Mouse (Mus musculus): ENCODE measurements around the gene Npas3.
"Not testable (repeated sequence)": the region's sequence is repeated elsewhere in the genome, so short reads cannot be mapped to it uniquely, and the experiment has no call there.

Npas3 gene

GRCm38 (mm10) chr12:53248101-53248727 is at the start of gene Npas3:
TSS of gene Npas3 (plus strand) at chr12:53248677.
- peak in 1 of 2 experiments; percentile 33 for DNase-seq

GRCm38 (mm10) chr12:53217141-53217540 is 31.3 kb upstream of the Npas3 start:
- DNase-seq = no peak

- peak in 1 of 2 experiments; percentile 45 for DNase-seq
Measured at GRCm38 (mm10) chr12:53222742-53223141, 25.7 kb upstream of the Npas3 start.

- no peak for DNase-seq
Measured at GRCm38 (mm10) chr12:53227356-53227755, 21.1 kb upstream of the Npas3 start.

- DNase-seq = no peak
Measured at GRCm38 (mm10) chr12:53229419-53229818, 19.1 kb upstream of the Npas3 start.

- DNase-seq = no peak
Measured at GRCm38 (mm10) chr12:53246181-53246580, 2.3 kb upstream of the Npas3 start.

- DNase-seq = no peak
Measured at GRCm38 (mm10) chr12:53246581-53247490, 1.6 kb upstream of the Npas3 start.

- DNase-seq = no peak
Measured at GRCm38 (mm10) chr12:53247491-53248035, 914 bp upstream of the Npas3 start.

GRCm38 (mm10) chr12:53248796-53249195 is 319 bp downstream of the Npas3 start:
- DNase-seq = no peak

- peak; percentile 40 to 59 for DNase-seq
Measured at GRCm38 (mm10) chr12:53251701-53252181, 3.3 kb downstream of the Npas3 start.

- peak in 1 of 2 experiments; percentile 19 for DNase-seq
Measured at GRCm38 (mm10) chr12:53252213-53252571, 3.7 kb downstream of the Npas3 start.

- peak; percentile 17 to 63 for DNase-seq
Measured at GRCm38 (mm10) chr12:53252572-53253422, 4.3 kb downstream of the Npas3 start.

GRCm38 (mm10) chr12:53253461-53254159 is 5.1 kb downstream of the Npas3 start:
- peak in 1 of 2 experiments; percentile 50 for DNase-seq

GRCm38 (mm10) chr12:53254160-53254480 is 5.6 kb downstream of the Npas3 start:
- no peak for DNase-seq

- not testable (repeated sequence) for DNase-seq
Measured at GRCm38 (mm10) chr12:53274502-53274901, 26.0 kb downstream of the Npas3 start.

- no peak for DNase-seq
Measured at GRCm38 (mm10) chr12:53277393-53277792, 28.9 kb downstream of the Npas3 start.

GRCm38 (mm10) chr12:53290341-53290740 is 41.9 kb downstream of the Npas3 start:
- DNase-seq = no peak

GRCm38 (mm10) chr12:53290846-53291245 is 42.4 kb downstream of the Npas3 start:
- DNase-seq = no peak

GRCm38 (mm10) chr12:53292010-53292409 is 43.5 kb downstream of the Npas3 start:
- DNase-seq = no peak

GRCm38 (mm10) chr12:53292508-53293300 is 44.2 kb downstream of the Npas3 start:
- no peak for DNase-seq

GRCm38 (mm10) chr12:53294011-53294410 is 45.5 kb downstream of the Npas3 start:
- no peak for DNase-seq

Data from kidney, postnatal 36 days (tissue).